12 mouse cellular contexts compared by ENCODE assay signal in genomic region chr6:127393907-127394600, GRCm38 (mm10). TPM values are rescaled to one million over a fixed set of nuclear protein-coding genes. Genes with fewer than 3 reads are reported as not detected.
DNase-seq lines count a peak whose midpoint lies in the region; ATAC-seq and TF ChIP-seq lines count a peak whose summit lies in the region.
"Had no signal": no experiment of that assay in that cellular context is flagged by ENCODE, and none has a peak within 500 bp of the region (broad histone marks: within the 10 kb centered on the region; RNA-seq: fewer than 3 reads in every experiment).

No protein-coding gene starts in this region.

- peak; percentile 70 for ATAC-seq in lung, embryonic 14.5 days (ENCODE audit: insufficient read depth)
- peak; percentile 64 for ATAC-seq in forebrain, embryonic 15.5 days (replicated peaks)
- ATAC-seq in midbrain, embryonic 13.5 days: peak; percentile 89
- ATAC-seq: intestine, embryonic 16.5 days; liver, embryonic 12.5 days had no signal

- no peaks in the 10 kb centered on the region for H3K9me3 ChIP-seq in lung, embryonic 14.5 days (ENCODE audit: low read depth, low read length)
- H3K9me3 ChIP-seq in forebrain, embryonic 15.5 days: no peaks in the 10 kb centered on the region
- no peaks in the 10 kb centered on the region for H3K9me3 ChIP-seq in midbrain, embryonic 13.5 days
- H3K9me3 ChIP-seq: embryonic facial prominence, embryonic 13.5 days; liver, embryonic 12.5 days had no signal

- H3K9ac ChIP-seq in lung, embryonic 14.5 days: no peak overlapping the region
- H3K9ac ChIP-seq in forebrain, embryonic 15.5 days (replicated peaks): 0 out of 2 replicates have a peak overlapping the region, but pooled peaks have one; percentile 23
- peak overlapping the region; percentile 20; the same call in 1 of the 2 replicates for H3K9ac ChIP-seq in midbrain, embryonic 13.5 days (replicated peaks)
- H3K9ac ChIP-seq: embryonic facial prominence, embryonic 13.5 days; liver, embryonic 12.5 days had no signal

- no peaks in the 10 kb centered on the region for H3K27me3 ChIP-seq in lung, embryonic 14.5 days (ENCODE audit: insufficient read depth, low read length)
- H3K27me3 ChIP-seq in forebrain, embryonic 15.5 days: no peaks in the 10 kb centered on the region
- no peaks in the 10 kb centered on the region for H3K27me3 ChIP-seq in midbrain, embryonic 13.5 days
- H3K27me3 ChIP-seq: liver, embryonic 12.5 days had no signal

- peak; percentile 48 for DNase-seq in lung, embryonic 14.5 days
- no peak for DNase-seq in lung, postnatal 25 days (ENCODE audit: low spot score)
- peak; percentile 73 for DNase-seq in embryo, embryonic 11 days
- DNase-seq in T-cell, adult 2 months (ENCODE audit: low spot score): no peak
- DNase-seq in gastrocnemius, postnatal 25 days: no peak
- DNase-seq: spleen, adult 18-20 months; thymus, postnatal 14 days had no signal

- H3K4me3 ChIP-seq in lung, embryonic 14.5 days (ENCODE audit: low read depth, low read length): no peak overlapping the region
- no peak overlapping the region for H3K4me3 ChIP-seq in forebrain, embryonic 15.5 days
- no peak overlapping the region for H3K4me3 ChIP-seq in midbrain, embryonic 13.5 days (replicated peaks)
- H3K4me3 ChIP-seq: embryonic facial prominence, embryonic 13.5 days; liver, embryonic 12.5 days had no signal

- H3K4me1 ChIP-seq in lung, embryonic 14.5 days (ENCODE audit: insufficient read depth): no peaks in the 10 kb centered on the region
- peaks cover 8% of the 10 kb centered on the region for H3K4me1 ChIP-seq in forebrain, embryonic 15.5 days
- peaks cover 23% of the 10 kb centered on the region for H3K4me1 ChIP-seq in midbrain, embryonic 13.5 days (replicated peaks)

- H3K27ac ChIP-seq in lung, embryonic 14.5 days (ENCODE audit: low read depth): 0 out of 2 replicates have a peak overlapping the region, but pooled peaks have one; percentile 14
- H3K27ac ChIP-seq in forebrain, embryonic 15.5 days (replicated peaks): peak overlapping the region; percentile 18; the same call in 1 of the 2 replicates
- H3K27ac ChIP-seq in midbrain, embryonic 13.5 days: peak overlapping the region; percentile 65
- H3K27ac ChIP-seq: embryonic facial prominence, embryonic 13.5 days; liver, embryonic 12.5 days had no signal

- no peak overlapping the region for H3K4me2 ChIP-seq in lung, embryonic 14.5 days
- no peak overlapping the region for H3K4me2 ChIP-seq in forebrain, embryonic 15.5 days (replicated peaks)
- 0 out of 2 replicates have a peak overlapping the region, but pooled peaks have one; percentile 1 for H3K4me2 ChIP-seq in midbrain, embryonic 13.5 days (replicated peaks)
- H3K4me2 ChIP-seq: embryonic facial prominence, embryonic 13.5 days; liver, embryonic 12.5 days had no signal

- 28% methylated on average over 9 of the region's 9 CpGs for WGBS in lung, embryonic 14.5 days
- 32% methylated on average over 9 of the region's 9 CpGs for WGBS in forebrain, embryonic 15.5 days
- WGBS in midbrain, embryonic 13.5 days: 18% methylated on average over 9 of the region's 9 CpGs

- H3K36me3 ChIP-seq in lung, embryonic 14.5 days (ENCODE audit: insufficient read depth): no peaks in the 10 kb centered on the region
- no peaks in the 10 kb centered on the region for H3K36me3 ChIP-seq in forebrain, embryonic 15.5 days
- H3K36me3 ChIP-seq in midbrain, embryonic 13.5 days: no peaks in the 10 kb centered on the region
- H3K36me3 ChIP-seq: embryonic facial prominence, embryonic 13.5 days; liver, embryonic 12.5 days had no signal

- TF ChIP-seq CTCF in lung, embryonic 14.5 days (IDR thresholded peaks at IDR 0.05; ENCODE audit: low read depth): no peak

RNA-seq across cellular contexts. Expression of gene Parp11, which starts 52.6 kb away (rescaled TPM):
- 29.1 and 31.4 TPM in 2 replicates for polyA plus RNA-seq in lung, embryonic 14.5 days (2014; fragmentation: Nextera tagmentation; extraction: Ambion mirVana)
- polyA plus RNA-seq in forebrain, embryonic 15.5 days (2015; fragmentation: Nextera tagmentation; extraction: Ambion mirVana): 80.1 and 82.1 TPM in 2 replicates
- polyA plus RNA-seq in midbrain, embryonic 13.5 days (2015; fragmentation: Nextera tagmentation; extraction: Ambion mirVana): 90.4 and 91.7 TPM in 2 replicates
- total RNA-seq in gastrocnemius, postnatal 25 days (2021): 1 to 10 TPM; 3.4 to 4.9 TPM

Comparison
In these comparisons a context has a peak if more than half of its experiments do, and no peak if none do; other contexts are left out.
1. DNase-seq: peak in lung, embryonic 14.5 days (single experiment) and embryo, embryonic 11 days (single experiment); none in lung, postnatal 25 days (single experiment), T-cell, adult 2 months (single experiment) and gastrocnemius, postnatal 25 days (single experiment).
2. H3K27ac ChIP-seq: peak in every context shown above with its lines; median percentile 65 in midbrain, embryonic 13.5 days; 18 in forebrain, embryonic 15.5 days; 14 in lung, embryonic 14.5 days.
3. Peak in every context shown above with its lines, with median percentiles within 50 percentile points of each other: ATAC-seq.